Mouse (Mus musculus): Measurements from ENCODE around the gene Deup1. TPM values are rescaled to one million over a fixed set of nuclear protein-coding genes. Genes with fewer than 3 reads are reported as not detected.
A peak's percentile ranks its signal among the peaks of the same experiment; 100 is the strongest.

Gene Deup1
- 0.09 and 0.15 TPM in 2 replicates for polyA plus RNA-seq (2015; fragmentation: Nextera tagmentation; extraction: Ambion mirVana)

- Histone ChIP-seq H3K9me3 (no peaks in the 10 kb centered on the region), H3K4me1 (peaks cover 7% of the 10 kb centered on the region), H3K27me3 (peaks cover 19% of the 10 kb centered on the region), H3K27ac (no peak within 1 kb of the TSS), H3K4me3 (peak within 1 kb of the TSS; percentile 38), H3K9ac (peak within 1 kb of the TSS; percentile 59), H3K4me2 (replicated peaks) (peak within 1 kb of the TSS; percentile 70), H3K36me3 (no peaks in the 10 kb centered on the region)
- peak; percentile 54; the same call in 1 of the 2 replicates for ATAC-seq (ENCODE audit: low FRiP score, low read depth)
- WGBS = 2% methylated on average over 28 of the region's 28 CpGs
These were observed at the start of gene Deup1 for GRCm38 (mm10) chr9:15627785-15628287. TSS of gene Deup1 (minus strand) at chr9:15627933.

GRCm38 (mm10) chr9:15672251-15672650 is 44.5 kb upstream of the Deup1 start:
- no peaks in the 10 kb centered on the region for H3K9me3 ChIP-seq
- no peaks in the 10 kb centered on the region for H3K36me3 ChIP-seq
- H3K9ac ChIP-seq = no peak overlapping the region
- H3K4me3 ChIP-seq = no peak overlapping the region
- H3K27ac ChIP-seq = no peak overlapping the region
- H3K4me2 ChIP-seq (replicated peaks) = no peak overlapping the region
- 46% methylated on average over 1 of the region's 1 CpGs for WGBS
- peaks cover 7% of the 10 kb centered on the region; the same call in 1 of the 2 replicates for H3K4me1 ChIP-seq
- no peak for ATAC-seq (ENCODE audit: low FRiP score, low read depth)
- H3K27me3 ChIP-seq = no peaks in the 10 kb centered on the region

- peaks cover 7% of the 10 kb centered on the region; the same call in 1 of the 2 replicates for H3K4me1 ChIP-seq
These were observed 42.3 kb upstream of the Deup1 start for GRCm38 (mm10) chr9:15670002-15670527.

GRCm38 (mm10) chr9:15669452-15669851 is 41.7 kb upstream of the Deup1 start:
- ATAC-seq (ENCODE audit: low FRiP score, low read depth) = no peak
- 65% methylated on average over 3 of the region's 3 CpGs for WGBS

More at GRCm38 (mm10) chr9:15670002-15670527, 42.3 kb upstream of the Deup1 start:
- Histone ChIP-seq H3K9me3 (no peaks in the 10 kb centered on the region), H3K27me3 (no peaks in the 10 kb centered on the region), H3K4me2 (replicated peaks) (no peak overlapping the region), H3K36me3 (no peaks in the 10 kb centered on the region), H3K9ac (no peak overlapping the region), H3K4me3 (no peak overlapping the region), H3K27ac (no peak overlapping the region)
- 25% methylated on average over 5 of the region's 5 CpGs for WGBS
- no peak; the same call in 1 of the 2 replicates for ATAC-seq (ENCODE audit: low FRiP score, low read depth)

GRCm38 (mm10) chr9:15664606-15665005 is 36.9 kb upstream of the Deup1 start:
- H3K9ac ChIP-seq = no peak overlapping the region
- WGBS = 85% methylated on average over 7 of the region's 7 CpGs

More at GRCm38 (mm10) chr9:15669452-15669851, 41.7 kb upstream of the Deup1 start:
- no peak overlapping the region for H3K9ac ChIP-seq
- no peaks in the 10 kb centered on the region for H3K9me3 ChIP-seq
- peaks cover 7% of the 10 kb centered on the region; the same call in 1 of the 2 replicates for H3K4me1 ChIP-seq
- H3K27ac ChIP-seq = no peak overlapping the region
- no peak overlapping the region for H3K4me3 ChIP-seq
- H3K27me3 ChIP-seq = no peaks in the 10 kb centered on the region
- H3K36me3 ChIP-seq = no peaks in the 10 kb centered on the region
- no peak overlapping the region for H3K4me2 ChIP-seq (replicated peaks)

GRCm38 (mm10) chr9:15659069-15659468 is 31.3 kb upstream of the Deup1 start:
- Histone ChIP-seq H3K36me3 (no peaks in the 10 kb centered on the region), H3K9ac (no peak overlapping the region), H3K27me3 (no peaks in the 10 kb centered on the region), H3K9me3 (peaks cover 10% of the 10 kb centered on the region; the same call in 1 of the 2 replicates), H3K4me1 (no peaks in the 10 kb centered on the region), H3K27ac (no peak overlapping the region), H3K4me2 (replicated peaks) (no peak overlapping the region), H3K4me3 (no peak overlapping the region)
- no peak for ATAC-seq (ENCODE audit: low FRiP score, low read depth)
- 73% methylated on average over 6 of the region's 6 CpGs for WGBS

More at GRCm38 (mm10) chr9:15664606-15665005, 36.9 kb upstream of the Deup1 start:
- H3K4me2 ChIP-seq (replicated peaks) = no peak overlapping the region
- H3K27ac ChIP-seq = no peak overlapping the region
- no peaks in the 10 kb centered on the region for H3K27me3 ChIP-seq
- no peaks in the 10 kb centered on the region for H3K36me3 ChIP-seq
- ATAC-seq (ENCODE audit: low FRiP score, low read depth) = no peak
- H3K4me3 ChIP-seq = no peak overlapping the region
- no peaks in the 10 kb centered on the region for H3K4me1 ChIP-seq
- H3K9me3 ChIP-seq = no peaks in the 10 kb centered on the region

GRCm38 (mm10) chr9:15658236-15658785 is 30.6 kb upstream of the Deup1 start:
- no peaks in the 10 kb centered on the region for H3K36me3 ChIP-seq
- no peak overlapping the region for H3K4me3 ChIP-seq
- peaks cover 10% of the 10 kb centered on the region; the same call in 1 of the 2 replicates for H3K9me3 ChIP-seq
- no peak overlapping the region for H3K27ac ChIP-seq
- H3K4me1 ChIP-seq = no peaks in the 10 kb centered on the region
- no peak overlapping the region for H3K9ac ChIP-seq
- ATAC-seq (ENCODE audit: low FRiP score, low read depth) = no peak
- 58% methylated on average over 6 of the region's 6 CpGs for WGBS
- H3K4me2 ChIP-seq (replicated peaks) = no peak overlapping the region
- H3K27me3 ChIP-seq = no peaks in the 10 kb centered on the region

- Histone ChIP-seq H3K27ac (no peak overlapping the region), H3K27me3 (no peaks in the 10 kb centered on the region), H3K4me1 (no peaks in the 10 kb centered on the region), H3K4me3 (no peak overlapping the region), H3K9me3 (peaks cover 10% of the 10 kb centered on the region; the same call in 1 of the 2 replicates), H3K36me3 (no peaks in the 10 kb centered on the region), H3K4me2 (replicated peaks) (no peak overlapping the region), H3K9ac (no peak overlapping the region)
- no peak for ATAC-seq (ENCODE audit: low FRiP score, low read depth)
These were observed 25.3 kb upstream of the Deup1 start for GRCm38 (mm10) chr9:15653036-15653435.

GRCm38 (mm10) chr9:15649977-15650376 is 22.2 kb upstream of the Deup1 start:
- WGBS = 98% methylated on average over 2 of the region's 2 CpGs
- ATAC-seq (ENCODE audit: low FRiP score, low read depth) = no peak

GRCm38 (mm10) chr9:15627384-15627783 is 349 bp downstream of the Deup1 start:
- Histone ChIP-seq H3K4me3 (peak overlapping the region; percentile 38), H3K4me1 (peaks cover 12% of the 10 kb centered on the region), H3K36me3 (no peaks in the 10 kb centered on the region), H3K9ac (peak overlapping the region; percentile 59), H3K4me2 (replicated peaks) (peak overlapping the region; percentile 70), H3K27ac (no peak overlapping the region), H3K27me3 (peaks cover 19% of the 10 kb centered on the region), H3K9me3 (no peaks in the 10 kb centered on the region)
- 15% methylated on average over 5 of the region's 5 CpGs for WGBS
- ATAC-seq (ENCODE audit: low FRiP score, low read depth) = no peak

More at GRCm38 (mm10) chr9:15649977-15650376, 22.2 kb upstream of the Deup1 start:
- H3K9me3 ChIP-seq = 0 out of 2 replicates have a peak, but pooled peaks cover 6% of the 10 kb centered on the region
- H3K36me3 ChIP-seq = no peaks in the 10 kb centered on the region
- no peaks in the 10 kb centered on the region for H3K27me3 ChIP-seq
- H3K27ac ChIP-seq = no peak overlapping the region
- H3K4me3 ChIP-seq = no peak overlapping the region
- no peak overlapping the region for H3K4me2 ChIP-seq (replicated peaks)
- H3K4me1 ChIP-seq = no peaks in the 10 kb centered on the region
- no peak overlapping the region for H3K9ac ChIP-seq

GRCm38 (mm10) chr9:15624739-15625138 is 3.0 kb downstream of the Deup1 start:
- no peak for ATAC-seq (ENCODE audit: low FRiP score, low read depth)
- 75% methylated on average over 3 of the region's 3 CpGs for WGBS
- no peaks in the 10 kb centered on the region for H3K36me3 ChIP-seq

GRCm38 (mm10) chr9:15619767-15620166 is 8.0 kb downstream of the Deup1 start:
- no peak for ATAC-seq (ENCODE audit: low FRiP score, low read depth)
- WGBS = 89% methylated on average over 1 of the region's 1 CpGs

More at GRCm38 (mm10) chr9:15624739-15625138, 3.0 kb downstream of the Deup1 start:
- no peak overlapping the region for H3K4me3 ChIP-seq
- H3K4me1 ChIP-seq = peaks cover 15% of the 10 kb centered on the region
- H3K4me2 ChIP-seq (replicated peaks) = no peak overlapping the region
- no peaks in the 10 kb centered on the region for H3K9me3 ChIP-seq
- H3K9ac ChIP-seq = no peak overlapping the region
- peaks cover 19% of the 10 kb centered on the region for H3K27me3 ChIP-seq
- no peak overlapping the region for H3K27ac ChIP-seq

More at GRCm38 (mm10) chr9:15619767-15620166, 8.0 kb downstream of the Deup1 start:
- H3K4me1 ChIP-seq = peaks cover 8% of the 10 kb centered on the region
- no peaks in the 10 kb centered on the region for H3K36me3 ChIP-seq
- H3K27ac ChIP-seq = no peak overlapping the region
- H3K27me3 ChIP-seq = no peaks in the 10 kb centered on the region
- H3K4me2 ChIP-seq (replicated peaks) = no peak overlapping the region
- H3K4me3 ChIP-seq = no peak overlapping the region
- H3K9ac ChIP-seq = no peak overlapping the region
- no peaks in the 10 kb centered on the region for H3K9me3 ChIP-seq

Measured in limb, embryonic 13.5 days (tissue).